Mouse (Mus musculus) gastrocnemius, adult 18-20 months (tissue): Measurements from ENCODE around the gene Prkg1. TPM values are rescaled to one million over a fixed set of nuclear protein-coding genes. Genes with fewer than 3 reads are reported as not detected.
A peak's percentile ranks its signal among the peaks of the same experiment; 100 is the strongest.
"Not testable (repeated sequence)": the region's sequence is repeated elsewhere in the genome, so short reads cannot be mapped to it uniquely, and the experiment has no call there.

Experiments
- DNase-seq: peaks from one replicate; pipeline ENCODE4 v3.0.0; 2021; ENCODE audit warnings: low spot score
- total RNA-seq, 2 experiments: library from RNA; stranded (reverse); gene quantifications; 2 replicates each; pipeline ENCODE4 v1.2.3; 2021

The Prkg1 gene
- total RNA-seq, 2 experiments from 2014 or later, result 24.4 to 39.7 TPM

GRCm38 (mm10) chr19:31442311-31442710, 322.5 kb downstream of the Prkg1 start:
- DNase-seq, result no peak

- DNase-seq, result no peak
These were observed 331.4 kb downstream of the Prkg1 start for GRCm38 (mm10) chr19:31433446-31433845.

- DNase-seq, result no peak
These were observed 333.4 kb downstream of the Prkg1 start for GRCm38 (mm10) chr19:31431411-31431810.

- no peak for DNase-seq
These were observed 338.7 kb downstream of the Prkg1 start for GRCm38 (mm10) chr19:31426142-31426541.

- no peak for DNase-seq
These were observed 339.6 kb downstream of the Prkg1 start for GRCm38 (mm10) chr19:31425199-31425598.

GRCm38 (mm10) chr19:31424319-31424718, 340.5 kb downstream of the Prkg1 start:
- DNase-seq, result no peak

- DNase-seq, result no peak
These were observed 351.3 kb downstream of the Prkg1 start for GRCm38 (mm10) chr19:31413571-31413970.

GRCm38 (mm10) chr19:31396096-31396495, 368.7 kb downstream of the Prkg1 start:
- DNase-seq, result no peak

- DNase-seq, result no peak
These were observed 379.5 kb downstream of the Prkg1 start for GRCm38 (mm10) chr19:31385353-31385752.

GRCm38 (mm10) chr19:31383881-31384280, 381.0 kb downstream of the Prkg1 start:
- DNase-seq, result no peak

GRCm38 (mm10) chr19:31370106-31370505, 394.7 kb downstream of the Prkg1 start:
- no peak for DNase-seq

GRCm38 (mm10) chr19:31369116-31369515, 395.7 kb downstream of the Prkg1 start:
- no peak for DNase-seq

- DNase-seq, result no peak
These were observed 402.8 kb downstream of the Prkg1 start for GRCm38 (mm10) chr19:31362051-31362450.

GRCm38 (mm10) chr19:31361575-31361974, 403.3 kb downstream of the Prkg1 start:
- DNase-seq, result no peak

- peak; percentile 36 for DNase-seq
These were observed 403.7 kb downstream of the Prkg1 start for GRCm38 (mm10) chr19:31361161-31361560.

GRCm38 (mm10) chr19:31354959-31355358, 409.9 kb downstream of the Prkg1 start:
- no peak for DNase-seq

- not testable (repeated sequence) for DNase-seq
These were observed 412.0 kb downstream of the Prkg1 start for GRCm38 (mm10) chr19:31352784-31353183.

GRCm38 (mm10) chr19:31351796-31352195, 413.0 kb downstream of the Prkg1 start:
- no peak for DNase-seq

GRCm38 (mm10) chr19:31342150-31342549, 422.7 kb downstream of the Prkg1 start:
- DNase-seq, result peak; percentile 46

- DNase-seq, result no peak
These were observed 423.9 kb downstream of the Prkg1 start for GRCm38 (mm10) chr19:31340898-31341297.

- no peak for DNase-seq
These were observed 426.3 kb downstream of the Prkg1 start for GRCm38 (mm10) chr19:31338355-31339101.

- no peak for DNase-seq
These were observed 427.0 kb downstream of the Prkg1 start for GRCm38 (mm10) chr19:31337863-31338217.

GRCm38 (mm10) chr19:31337163-31337862, 427.5 kb downstream of the Prkg1 start:
- DNase-seq, result no peak
